Comparison of ENCODE assay signal across 22 mouse cellular contexts in genomic region chr7:35742310-35742709, GRCm38 (mm10).
"Had no signal": no experiment of that assay in that cellular context is flagged by ENCODE, and none has a peak within 500 bp of the region (broad histone marks: within the 10 kb centered on the region; RNA-seq: fewer than 3 reads in every experiment).

No protein-coding gene starts in this region.

- ATAC-seq: liver, embryonic 12.5 days; midbrain, embryonic 13.5 days; midbrain, embryonic 16.5 days had no signal

- DNase-seq: kidney, postnatal 14 days; kidney, postnatal 4 days; liver; lung, adult 18-20 months; lung, postnatal 10 days; lung, postnatal 36 days; retina, postnatal 1 day; right cerebral cortex, postnatal 25 days; spleen, adult 18-20 months; thymus, postnatal 25 days had no signal

- H3K4me3 ChIP-seq: limb, embryonic 10.5 days; limb, embryonic 13.5 days; liver, embryonic 12.5 days; liver, embryonic 15.5 days; lung, embryonic 15.5 days; megakaryocyte, embryonic 14.5 days; midbrain, embryonic 10.5 days; midbrain, embryonic 13.5 days; myocyte; neural tube, embryonic 13.5 days; stomach, embryonic 15.5 days had no signal

- H3K27me3 ChIP-seq: limb, embryonic 13.5 days; liver, embryonic 12.5 days; liver, embryonic 15.5 days; lung, embryonic 15.5 days; megakaryocyte, embryonic 14.5 days; neural tube, embryonic 13.5 days; stomach, embryonic 15.5 days had no signal

- H3K27ac ChIP-seq: limb, embryonic 10.5 days; limb, embryonic 13.5 days; liver, embryonic 12.5 days; liver, embryonic 15.5 days; lung, embryonic 15.5 days; midbrain, embryonic 10.5 days; midbrain, embryonic 13.5 days; neural tube, embryonic 13.5 days; stomach, embryonic 15.5 days had no signal

- H3K36me3 ChIP-seq: stomach, embryonic 15.5 days had no signal

- H3K9me3 ChIP-seq: limb, embryonic 10.5 days; liver, embryonic 15.5 days; lung, embryonic 15.5 days; midbrain, embryonic 13.5 days; stomach, embryonic 15.5 days had no signal

- H3K9ac ChIP-seq: limb, embryonic 13.5 days; liver, embryonic 12.5 days; liver, embryonic 15.5 days; lung, embryonic 15.5 days; midbrain, embryonic 13.5 days; neural tube, embryonic 13.5 days; stomach, embryonic 15.5 days had no signal

- H3K4me1 ChIP-seq: limb, embryonic 13.5 days; liver, embryonic 12.5 days; neural tube, embryonic 13.5 days; stomach, embryonic 15.5 days had no signal

- H3K4me2 ChIP-seq: limb, embryonic 13.5 days; liver, embryonic 12.5 days; liver, embryonic 15.5 days; lung, embryonic 15.5 days; midbrain, embryonic 13.5 days; neural tube, embryonic 13.5 days; stomach, embryonic 15.5 days had no signal
